Comparison of ENCODE assay signal across 21 mouse cellular contexts in the genomic region with DNA sequence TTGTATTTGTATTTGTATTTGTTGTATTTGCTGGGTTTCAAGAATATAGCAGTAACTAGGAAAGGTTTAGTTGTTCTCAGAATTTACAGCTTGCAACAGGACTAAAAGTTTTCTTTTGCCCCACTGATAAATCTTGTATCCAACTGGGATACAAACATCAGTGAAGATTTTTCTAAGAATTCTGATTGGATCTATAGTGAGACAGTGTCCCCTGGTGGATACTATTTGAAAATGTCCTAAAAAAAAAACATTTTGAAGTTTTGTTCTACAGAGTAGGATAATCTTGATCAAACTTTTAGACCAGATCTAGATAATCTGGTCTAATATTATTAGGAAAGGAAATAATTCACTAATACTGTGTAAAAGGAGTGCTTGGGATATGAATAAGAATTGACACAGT.
A peak's percentile ranks its signal among the peaks of the same experiment; 100 is the strongest.
DNase-seq lines count a peak whose midpoint lies in the region; ATAC-seq and TF ChIP-seq lines count a peak whose summit lies in the region.
"Had no signal": no experiment of that assay in that cellular context is flagged by ENCODE, and none has a peak within 500 bp of the region (broad histone marks: within the 10 kb centered on the region; RNA-seq: fewer than 3 reads in every experiment).

No protein-coding gene starts in this region.

- no peak overlapping the region for H3K4me3 ChIP-seq in heart, adult 2 months
- H3K4me3 ChIP-seq in limb, embryonic 14.5 days (replicated peaks; ENCODE audit: low read length), result no peak overlapping the region
- no peak overlapping the region for H3K4me3 ChIP-seq in limb, embryonic 10.5 days
- no peak overlapping the region for H3K4me3 ChIP-seq in MEL (ENCODE audit: control insufficient read depth in 1 of 2, insufficient read depth in 1 of 2, low read depth in 2 of 2, low read length in 2 of 2)
- H3K4me3 ChIP-seq: erythroblast, embryonic 14.5 days; heart, embryonic 13.5 days; hindbrain, embryonic 10.5 days; megakaryocyte, embryonic 14.5 days had no signal

- no peaks in the 10 kb centered on the region for H3K4me1 ChIP-seq in heart, adult 2 months (ENCODE audit: control insufficient read depth, insufficient read depth, low read length)
- no peaks in the 10 kb centered on the region for H3K4me1 ChIP-seq in limb, embryonic 14.5 days (ENCODE audit: control insufficient read depth, insufficient read depth, low read length)
- peaks cover 5% of the 10 kb centered on the region; the same call in 1 of the 2 replicates for H3K4me1 ChIP-seq in limb, embryonic 10.5 days
- H3K4me1 ChIP-seq in MEL (ENCODE audit: control insufficient read depth in 1 of 2, insufficient read depth in 2 of 2, low read length in 2 of 2), result 0 out of 4 replicates have a peak, but pooled peaks cover 0 to 4% of the 10 kb centered on the region in 2 experiments
- H3K4me1 ChIP-seq: hindbrain, embryonic 10.5 days; megakaryocyte, embryonic 14.5 days had no signal

- no peaks in the 10 kb centered on the region for H3K79me2 ChIP-seq in heart, adult 2 months (replicated peaks; ENCODE audit: control insufficient read depth, insufficient read depth, low read length)
- no peaks in the 10 kb centered on the region for H3K79me2 ChIP-seq in MEL (ENCODE audit: control insufficient read depth, insufficient read depth, low read length, poor library complexity)

- no peaks in the 10 kb centered on the region; the same call in 1 of the 2 replicates for H3K27me3 ChIP-seq in heart, adult 2 months (ENCODE audit: control insufficient read depth, insufficient read depth, low read length)
- H3K27me3 ChIP-seq in limb, embryonic 14.5 days (ENCODE audit: control insufficient read depth, insufficient read depth, low read length), result no peaks in the 10 kb centered on the region
- H3K27me3 ChIP-seq in limb, embryonic 10.5 days (ENCODE audit: low read depth, poor library complexity, severe bottlenecking), result no peaks in the 10 kb centered on the region
- no peaks in the 10 kb centered on the region; a peak in 1 of 4 replicates for H3K27me3 ChIP-seq in MEL (ENCODE audit: control insufficient read depth in 1 of 2, insufficient read depth in 2 of 2, low read length in 2 of 2)
- H3K27me3 ChIP-seq: heart, embryonic 13.5 days had no signal

- peak; percentile 78 for TF ChIP-seq CTCF in heart, adult 2 months (IDR thresholded peaks at IDR 0.05)
- peak in 1 of 3 experiments; percentile 55; a peak in 3 of 6 replicates for TF ChIP-seq CTCF in MEL (IDR thresholded peaks at IDR 0.05 in 2 of 3, conservative IDR thresholded peaks at IDR 0.05 in 1 of 3; ENCODE audit: control insufficient read depth in 1 of 3, insufficient read depth in 1 of 3, low read depth in 2 of 3, low read length in 3 of 3, poor library complexity in 1 of 3, severe bottlenecking in 1 of 3)

- no peak for TF ChIP-seq EP300 in heart, adult 2 months (IDR thresholded peaks at IDR 0.05; ENCODE audit: insufficient read depth, low read depth, low read length)
- no peak for TF ChIP-seq EP300 in MEL (IDR thresholded peaks at IDR 0.05; ENCODE audit: low read depth in 1 of 2, low read length in 2 of 2)

- no peak for DNase-seq in heart, adult 2 months
- no peak for DNase-seq in heart, adult 8-10 months (ENCODE audit: low spot score)
- DNase-seq in limb, embryonic 14.5 days (ENCODE audit: low spot score), result peak; percentile 63
- DNase-seq in limb, embryonic 10.5 days (ENCODE audit: low spot score), result no peak
- DNase-seq in 416B (ENCODE audit: low read depth), result peak; percentile 47
- no peak for DNase-seq in MEL (ENCODE audit: low read depth, low spot score)
- no peak for DNase-seq in thymus, postnatal 4 days
- no peak for DNase-seq in right cerebral cortex, postnatal 4 days
- DNase-seq: adrenal gland, adult 8-10 months; cerebellum, adult 2 months; gastrocnemius, postnatal 36 days; kidney, adult 11 months; kidney, postnatal 36 days; layer of hippocampus, postnatal 36 days; lung, adult 18-20 months; thymus, postnatal 14 days had no signal

- no peak for TF ChIP-seq POLR2A in heart, adult 2 months (IDR thresholded peaks at IDR 0.05; ENCODE audit: insufficient read depth, low read depth, low read length)
- no peak for TF ChIP-seq POLR2A in limb, embryonic 14.5 days (IDR thresholded peaks at IDR 0.05; ENCODE audit: borderline replicate concordance, extremely low read depth, insufficient read depth, insufficient read length)
- TF ChIP-seq POLR2A in MEL (IDR thresholded peaks at IDR 0.05; ENCODE audit: control insufficient read depth in 1 of 2, insufficient read depth in 1 of 2, low read depth in 1 of 2, low read length in 2 of 2, poor library complexity in 1 of 2), result no peak

- intact Hi-C loops in heart, adult 2 months (cut with DNase I), result no loop called here

- no peak overlapping the region for H3K27ac ChIP-seq in heart, adult 2 months
- H3K27ac ChIP-seq in limb, embryonic 14.5 days (replicated peaks; ENCODE audit: low read depth, low read length), result no peak overlapping the region
- no peak overlapping the region for H3K27ac ChIP-seq in limb, embryonic 10.5 days
- no peak overlapping the region for H3K27ac ChIP-seq in MEL (ENCODE audit: control insufficient read depth, low read depth, low read length)
- H3K27ac ChIP-seq: heart, embryonic 13.5 days; hindbrain, embryonic 10.5 days had no signal

- peak; percentile 71 for TF ChIP-seq RAD21 in MEL (IDR thresholded peaks at IDR 0.05; ENCODE audit: low read depth, low read length)

- no peak for ATAC-seq in limb, embryonic 14.5 days (ENCODE audit: low FRiP score, low read depth)
- ATAC-seq: CD4-positive, CD25-positive, alpha-beta regulatory T cell, adult 4 months had no signal

- H3K36me3 ChIP-seq in heart, adult 2 months (ENCODE audit: control insufficient read depth, insufficient read depth, low read length), result no peaks in the 10 kb centered on the region
- peaks cover 21% of the 10 kb centered on the region for H3K36me3 ChIP-seq in limb, embryonic 14.5 days (ENCODE audit: control insufficient read depth, insufficient read depth, low read length)
- no peaks in the 10 kb centered on the region for H3K36me3 ChIP-seq in limb, embryonic 10.5 days
- H3K36me3 ChIP-seq in MEL (ENCODE audit: control insufficient read depth in 1 of 2, insufficient read depth in 2 of 2, low read length in 2 of 2), result no peaks in the 10 kb centered on the region
- H3K36me3 ChIP-seq: hindbrain, embryonic 10.5 days had no signal

- no peaks in the 10 kb centered on the region for H3K9me3 ChIP-seq in limb, embryonic 14.5 days (ENCODE audit: control insufficient read depth, low read length)
- H3K9me3 ChIP-seq in limb, embryonic 10.5 days (replicated peaks), result no peaks in the 10 kb centered on the region
- no peaks in the 10 kb centered on the region for H3K9me3 ChIP-seq in MEL (replicated peaks; ENCODE audit: insufficient read depth, low read length)
- H3K9me3 ChIP-seq: heart, embryonic 13.5 days; hindbrain, embryonic 10.5 days had no signal

- H3K9ac ChIP-seq in heart, adult 2 months (ENCODE audit: low read depth, low read length), result no peak overlapping the region
- no peak overlapping the region for H3K9ac ChIP-seq in limb, embryonic 14.5 days (ENCODE audit: low read depth, low read length, severe bottlenecking)
- no peak overlapping the region for H3K9ac ChIP-seq in MEL (ENCODE audit: control insufficient read depth, low read depth, low read length, poor library complexity, severe bottlenecking)
- H3K9ac ChIP-seq: heart, embryonic 13.5 days had no signal

- no peak overlapping the region for H3K4me2 ChIP-seq in limb, embryonic 14.5 days (replicated peaks; ENCODE audit: low read depth, low read length, severe bottlenecking)
- H3K4me2 ChIP-seq: heart, embryonic 13.5 days had no signal

TF ChIP-seq in MEL, 35 proteins besides CTCF, POLR2A, EP300 and RAD21:
- TF ChIP-seq SMC3 (IDR thresholded peaks at IDR 0.05; ENCODE audit: low read depth, low read length) (peak; percentile 51), ZC3H11A (IDR thresholded peaks at IDR 0.05; ENCODE audit: low read depth, low read length) (peak; percentile 40; the same call in 1 of the 2 replicates), MAFK (IDR thresholded peaks at IDR 0.05; ENCODE audit: borderline replicate concordance, low read depth, low read length) (no peak), ZNF384 (IDR thresholded peaks at IDR 0.05; ENCODE audit: low read depth, low read length) (peak; percentile 70), MYC (IDR thresholded peaks at IDR 0.05; ENCODE audit: low read depth, low read length) (no peak)

Comparison
In these comparisons a context has a peak if more than half of its experiments do, and no peak if none do; other contexts are left out.
1. DNase-seq: peak in limb, embryonic 14.5 days (single experiment) and 416B (single experiment); none in heart, adult 2 months (0 of 2), heart, adult 8-10 months (single experiment), limb, embryonic 10.5 days (single experiment), MEL (single experiment), thymus, postnatal 4 days (single experiment) and right cerebral cortex, postnatal 4 days (single experiment).